Mouse (Mus musculus): ENCODE measurements around the gene Ralbp1. TPM values are rescaled to one million over a fixed set of nuclear protein-coding genes. Genes with fewer than 3 reads are reported as not detected.

The Ralbp1 gene
- polyA plus RNA-seq, 1 experiment from 2014 or later = 61.3 TPM

- peaks cover 45% of the 10 kb centered on the region for H3K36me3 ChIP-seq (replicated peaks)
- DNase-seq (ENCODE audit: low spot score) = no peak
Measured at GRCm38 (mm10) chr17:65865265-65865664, 20.3 kb downstream of the Ralbp1 start.

GRCm38 (mm10) chr17:65864742-65865141 is 20.9 kb downstream of the Ralbp1 start:
- H3K4me1 ChIP-seq = no peaks in the 10 kb centered on the region
- no peak overlapping the region for H3K4me3 ChIP-seq
- no peaks in the 10 kb centered on the region for H3K27me3 ChIP-seq (replicated peaks; ENCODE audit: low read depth, poor library complexity, severe bottlenecking)
- 39% methylated on average over 4 of the region's 4 CpGs for WGBS
- no peaks in the 10 kb centered on the region for H3K9me3 ChIP-seq
- peaks cover 45% of the 10 kb centered on the region for H3K36me3 ChIP-seq (replicated peaks)
- H3K27ac ChIP-seq (replicated peaks) = no peak overlapping the region
- no peak for DNase-seq (ENCODE audit: low spot score)

More at GRCm38 (mm10) chr17:65865265-65865664, 20.3 kb downstream of the Ralbp1 start:
- Histone ChIP-seq H3K4me1 (no peaks in the 10 kb centered on the region), H3K27ac (replicated peaks) (no peak overlapping the region), H3K9me3 (no peaks in the 10 kb centered on the region), H3K4me3 (no peak overlapping the region), H3K27me3 (replicated peaks; ENCODE audit: low read depth, poor library complexity, severe bottlenecking) (no peaks in the 10 kb centered on the region)

- no peaks in the 10 kb centered on the region for H3K9me3 ChIP-seq
- WGBS = 95% methylated on average over 12 of the region's 12 CpGs
- no peaks in the 10 kb centered on the region for H3K4me1 ChIP-seq
- no peak overlapping the region for H3K27ac ChIP-seq (replicated peaks)
- DNase-seq (ENCODE audit: low spot score) = no peak
- H3K36me3 ChIP-seq (replicated peaks) = peaks cover 50% of the 10 kb centered on the region
- no peaks in the 10 kb centered on the region for H3K27me3 ChIP-seq (replicated peaks; ENCODE audit: low read depth, poor library complexity, severe bottlenecking)
- no peak overlapping the region for H3K4me3 ChIP-seq
Measured at GRCm38 (mm10) chr17:65863830-65864229, 21.8 kb downstream of the Ralbp1 start.

- DNase-seq (ENCODE audit: low spot score) = peak; percentile 50
- H3K27me3 ChIP-seq (replicated peaks; ENCODE audit: low read depth, poor library complexity, severe bottlenecking) = no peaks in the 10 kb centered on the region
- H3K4me3 ChIP-seq = no peak overlapping the region
- H3K9me3 ChIP-seq = no peaks in the 10 kb centered on the region
- WGBS = 62% methylated on average over 4 of the region's 4 CpGs
- H3K36me3 ChIP-seq (replicated peaks) = peaks cover 59% of the 10 kb centered on the region
- H3K4me1 ChIP-seq = no peaks in the 10 kb centered on the region
- H3K27ac ChIP-seq (replicated peaks) = no peak overlapping the region
Measured at GRCm38 (mm10) chr17:65862579-65862978, 23.0 kb downstream of the Ralbp1 start.

GRCm38 (mm10) chr17:65857617-65858016 is 28.0 kb downstream of the Ralbp1 start:
- WGBS = 87% methylated on average over 4 of the region's 4 CpGs

GRCm38 (mm10) chr17:65854006-65854405 is 31.6 kb downstream of the Ralbp1 start:
- Histone ChIP-seq H3K27me3 (replicated peaks; ENCODE audit: low read depth, poor library complexity, severe bottlenecking) (no peaks in the 10 kb centered on the region), H3K36me3 (replicated peaks) (peaks cover 89% of the 10 kb centered on the region), H3K4me3 (no peak overlapping the region), H3K4me1 (no peaks in the 10 kb centered on the region), H3K9me3 (no peaks in the 10 kb centered on the region), H3K27ac (replicated peaks) (no peak overlapping the region)
- WGBS = 90% methylated on average over 4 of the region's 4 CpGs
- no peak for DNase-seq (ENCODE audit: low spot score)

More at GRCm38 (mm10) chr17:65857617-65858016, 28.0 kb downstream of the Ralbp1 start:
- Histone ChIP-seq H3K27me3 (replicated peaks; ENCODE audit: low read depth, poor library complexity, severe bottlenecking) (no peaks in the 10 kb centered on the region), H3K4me3 (no peak overlapping the region), H3K4me1 (no peaks in the 10 kb centered on the region), H3K27ac (replicated peaks) (no peak overlapping the region), H3K9me3 (no peaks in the 10 kb centered on the region), H3K36me3 (replicated peaks) (peaks cover 73% of the 10 kb centered on the region)
- DNase-seq (ENCODE audit: low spot score) = no peak

GRCm38 (mm10) chr17:65853326-65853725 is 32.3 kb downstream of the Ralbp1 start:
- Histone ChIP-seq H3K27me3 (replicated peaks; ENCODE audit: low read depth, poor library complexity, severe bottlenecking) (no peaks in the 10 kb centered on the region), H3K4me1 (no peaks in the 10 kb centered on the region), H3K9me3 (no peaks in the 10 kb centered on the region), H3K4me3 (no peak overlapping the region), H3K27ac (replicated peaks) (no peak overlapping the region), H3K36me3 (replicated peaks) (peaks cover 87% of the 10 kb centered on the region)
- DNase-seq (ENCODE audit: low spot score) = no peak
- 89% methylated on average over 6 of the region's 6 CpGs for WGBS

- Histone ChIP-seq H3K27me3 (replicated peaks; ENCODE audit: low read depth, poor library complexity, severe bottlenecking) (no peaks in the 10 kb centered on the region), H3K36me3 (replicated peaks) (peaks cover 86% of the 10 kb centered on the region), H3K4me3 (no peak overlapping the region), H3K9me3 (no peaks in the 10 kb centered on the region), H3K27ac (replicated peaks) (no peak overlapping the region), H3K4me1 (no peaks in the 10 kb centered on the region)
- DNase-seq (ENCODE audit: low spot score) = no peak
- WGBS = 86% methylated on average over 6 of the region's 6 CpGs
Measured at GRCm38 (mm10) chr17:65851749-65852148, 33.8 kb downstream of the Ralbp1 start.

GRCm38 (mm10) chr17:65850487-65850886 is 35.1 kb downstream of the Ralbp1 start:
- Histone ChIP-seq H3K36me3 (replicated peaks) (peaks cover 83% of the 10 kb centered on the region), H3K4me1 (no peaks in the 10 kb centered on the region), H3K4me3 (no peak overlapping the region), H3K27me3 (replicated peaks; ENCODE audit: low read depth, poor library complexity, severe bottlenecking) (no peaks in the 10 kb centered on the region), H3K27ac (replicated peaks) (no peak overlapping the region), H3K9me3 (no peaks in the 10 kb centered on the region)
- DNase-seq (ENCODE audit: low spot score) = no peak
- WGBS = 93% methylated on average over 17 of the region's 17 CpGs

GRCm38 (mm10) chr17:65847694-65848449 is 37.7 kb downstream of the Ralbp1 start:
- Histone ChIP-seq H3K27ac (replicated peaks) (no peak overlapping the region), H3K4me1 (no peaks in the 10 kb centered on the region), H3K27me3 (replicated peaks; ENCODE audit: low read depth, poor library complexity, severe bottlenecking) (no peaks in the 10 kb centered on the region), H3K36me3 (replicated peaks) (peaks cover 92% of the 10 kb centered on the region), H3K4me3 (no peak overlapping the region), H3K9me3 (no peaks in the 10 kb centered on the region)
- 88% methylated on average over 11 of the region's 11 CpGs for WGBS
- no peak for DNase-seq (ENCODE audit: low spot score)

- no peaks in the 10 kb centered on the region for H3K27me3 ChIP-seq (replicated peaks; ENCODE audit: low read depth, poor library complexity, severe bottlenecking)
- H3K27ac ChIP-seq (replicated peaks) = no peak overlapping the region
- H3K4me3 ChIP-seq = no peak overlapping the region
- H3K4me1 ChIP-seq = no peaks in the 10 kb centered on the region
- H3K36me3 ChIP-seq (replicated peaks) = peaks cover 92% of the 10 kb centered on the region
- 90% methylated on average over 6 of the region's 6 CpGs for WGBS
- no peak for DNase-seq (ENCODE audit: low spot score)
- H3K9me3 ChIP-seq = no peaks in the 10 kb centered on the region
Measured at GRCm38 (mm10) chr17:65845423-65845822, 40.2 kb downstream of the Ralbp1 start.

- no peak for DNase-seq (ENCODE audit: low spot score)
- no peaks in the 10 kb centered on the region for H3K9me3 ChIP-seq
- no peak overlapping the region for H3K27ac ChIP-seq (replicated peaks)
- H3K4me3 ChIP-seq = no peak overlapping the region
- peaks cover 7% of the 10 kb centered on the region for H3K4me1 ChIP-seq
- peaks cover 96% of the 10 kb centered on the region for H3K36me3 ChIP-seq (replicated peaks)
- H3K27me3 ChIP-seq (replicated peaks; ENCODE audit: low read depth, poor library complexity, severe bottlenecking) = no peaks in the 10 kb centered on the region
- WGBS = 89% methylated on average over 10 of the region's 10 CpGs
Measured at GRCm38 (mm10) chr17:65842669-65843381, 42.8 kb downstream of the Ralbp1 start.
